Mouse (Mus musculus) bone marrow macrophage, adult 2 months (primary cell): ENCODE measurements around the gene Pdia2.

Source experiments
- CTCF ChIP-seq: IDR thresholded peaks from 2 replicates; pipeline ENCODE4 v1.5.1; 2012; ENCODE audit warnings: low read depth, mild to moderate bottlenecking, low read length, moderate library complexity
- POLR2A ChIP-seq: IDR thresholded peaks from 2 replicates; pipeline ENCODE4 v1.6.1; 2012; ENCODE audit warnings: mild to moderate bottlenecking, low read depth, low read length, borderline replicate concordance

DNA sequence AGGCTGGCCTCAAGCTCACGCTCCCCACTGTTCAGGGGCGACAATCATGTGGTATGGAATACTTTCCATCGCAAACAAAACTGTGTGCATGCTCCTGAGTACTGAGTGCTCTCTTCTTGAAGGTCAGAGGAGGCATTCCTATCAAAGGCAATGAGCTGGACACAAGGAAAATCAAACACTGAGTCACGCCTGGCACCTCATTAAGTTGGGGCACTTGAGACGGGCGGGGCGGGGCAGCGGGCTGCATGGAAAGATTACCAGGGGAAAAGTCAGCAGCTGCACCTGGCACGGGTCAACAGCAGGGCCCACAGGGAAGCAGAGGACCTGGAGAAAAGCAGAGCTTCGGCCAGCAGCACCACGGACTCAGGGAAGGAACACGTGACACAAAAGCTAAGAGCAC lies 26.3 kb upstream of the Pdia2 start:
- TF ChIP-seq CTCF (no peak), POLR2A (no peak)
